Mouse (Mus musculus) megakaryocyte, embryonic 14.5 days (primary cell): ENCODE data around the gene Gins3. TPM values are rescaled to one million over a fixed set of nuclear protein-coding genes. Genes with fewer than 3 reads are reported as not detected.
A peak's percentile ranks its signal among the peaks of the same experiment; 100 is the strongest.

Source experiments
- H3K27me3 ChIP-seq: replicated peaks from 2 replicates; pipeline ENCODE3; 2012; ENCODE audit warnings: inconsistent platforms
- H3K36me3 ChIP-seq: replicated peaks from 2 replicates; pipeline ENCODE3; 2012; ENCODE audit warnings: low read length, inconsistent platforms, mixed read lengths
- H3K4me1 ChIP-seq: 2 replicates; pipeline ENCODE4 v1.6.1; 2012; ENCODE audit warnings: inconsistent platforms
- H3K4me3 ChIP-seq: replicated peaks from 2 replicates; pipeline ENCODE3; 2012; ENCODE audit warnings: moderate library complexity, mild to moderate bottlenecking, inconsistent platforms
- H3K9me3 ChIP-seq: 2 replicates; pipeline ENCODE4 v1.6.1; 2012; ENCODE audit warnings: inconsistent platforms
- FLI1 ChIP-seq: IDR thresholded peaks from 2 replicates; pipeline ENCODE4 v1.6.1; 2012; ENCODE audit warnings: low read length, inconsistent platforms, mixed read lengths
- GATA1 ChIP-seq: IDR thresholded peaks from 3 replicates; pipeline ENCODE4 v1.6.1; 2012; ENCODE audit warnings: mixed read lengths, low read length, inconsistent platforms, borderline replicate concordance
- polyA plus RNA-seq: library from polyadenylated mRNA; stranded (reverse); fragments of >175 nt; gene quantifications from 2 replicates; pipeline ENCODE4 v1.2.3, GENCODE M21; 2012; ENCODE audit warnings: low replicate concordance; ENCODE audit not compliant: insufficient read depth

Gene Gins3
- 0.44 and 4.1 TPM in 2 replicates for polyA plus RNA-seq

- Histone ChIP-seq H3K4me1 (peaks cover 18% of the 10 kb centered on the region), H3K4me3 (peak within 1 kb of the TSS; percentile 96), H3K9me3 (peaks cover 5% of the 10 kb centered on the region; the same call in 1 of the 2 replicates), H3K27me3 (no peaks in the 10 kb centered on the region), H3K36me3 (peaks cover 11% of the 10 kb centered on the region)
- TF ChIP-seq FLI1, result peak; percentile 80; the same call in 1 of the 2 replicates
- no peak for TF ChIP-seq GATA1
These were observed at the start of gene Gins3 for GRCm38 (mm10) chr8:95633262-95634062. Gene Gins3, plus strand, starts transcription at chr8:95633453.

GRCm38 (mm10) chr8:95587339-95587738 is 45.9 kb upstream of the Gins3 start:
- no peak overlapping the region for H3K4me3 ChIP-seq
- no peaks in the 10 kb centered on the region for H3K27me3 ChIP-seq
- peaks cover 18% of the 10 kb centered on the region for H3K9me3 ChIP-seq
- H3K36me3 ChIP-seq, result no peaks in the 10 kb centered on the region
- no peak for TF ChIP-seq FLI1
- no peak for TF ChIP-seq GATA1
- peaks cover 3% of the 10 kb centered on the region; the same call in 1 of the 2 replicates for H3K4me1 ChIP-seq

GRCm38 (mm10) chr8:95589282-95589681 is 44.0 kb upstream of the Gins3 start:
- H3K4me3 ChIP-seq, result no peak overlapping the region
- H3K27me3 ChIP-seq, result no peaks in the 10 kb centered on the region
- no peak for TF ChIP-seq FLI1
- TF ChIP-seq GATA1, result no peak
- peaks cover 18% of the 10 kb centered on the region for H3K9me3 ChIP-seq
- peaks cover 10% of the 10 kb centered on the region; the same call in 1 of the 2 replicates for H3K4me1 ChIP-seq
- H3K36me3 ChIP-seq, result no peaks in the 10 kb centered on the region

- H3K36me3 ChIP-seq, result no peaks in the 10 kb centered on the region
- peaks cover 18% of the 10 kb centered on the region for H3K9me3 ChIP-seq
- no peak for TF ChIP-seq FLI1
- H3K4me3 ChIP-seq, result no peak overlapping the region
- H3K27me3 ChIP-seq, result peaks cover 1% of the 10 kb centered on the region
- peaks cover 10% of the 10 kb centered on the region; the same call in 1 of the 2 replicates for H3K4me1 ChIP-seq
These were observed 42.7 kb upstream of the Gins3 start for GRCm38 (mm10) chr8:95590539-95590938.

- H3K4me1 ChIP-seq, result peaks cover 10% of the 10 kb centered on the region; the same call in 1 of the 2 replicates
- no peak for TF ChIP-seq FLI1
- no peak for TF ChIP-seq GATA1
- no peaks in the 10 kb centered on the region for H3K36me3 ChIP-seq
- H3K4me3 ChIP-seq, result no peak overlapping the region
- peaks cover 5% of the 10 kb centered on the region for H3K27me3 ChIP-seq
- peaks cover 18% of the 10 kb centered on the region for H3K9me3 ChIP-seq
These were observed 41.0 kb upstream of the Gins3 start for GRCm38 (mm10) chr8:95592131-95592780.

GRCm38 (mm10) chr8:95593439-95594393 is 39.5 kb upstream of the Gins3 start:
- no peaks in the 10 kb centered on the region for H3K36me3 ChIP-seq
- peaks cover 10% of the 10 kb centered on the region; the same call in 1 of the 2 replicates for H3K4me1 ChIP-seq
- peaks cover 5% of the 10 kb centered on the region for H3K27me3 ChIP-seq
- H3K4me3 ChIP-seq, result peak overlapping the region; percentile 1
- peaks cover 9% of the 10 kb centered on the region for H3K9me3 ChIP-seq
- no peak for TF ChIP-seq FLI1

- no peaks in the 10 kb centered on the region for H3K36me3 ChIP-seq
- no peak overlapping the region for H3K4me3 ChIP-seq
- H3K4me1 ChIP-seq, result peaks cover 10% of the 10 kb centered on the region; the same call in 1 of the 2 replicates
- TF ChIP-seq GATA1 (no peak), FLI1 (no peak)
- peaks cover 5% of the 10 kb centered on the region for H3K27me3 ChIP-seq
- H3K9me3 ChIP-seq, result 0 out of 2 replicates have a peak, but pooled peaks cover 4% of the 10 kb centered on the region
These were observed 38.1 kb upstream of the Gins3 start for GRCm38 (mm10) chr8:95595131-95595530.

- H3K36me3 ChIP-seq, result no peaks in the 10 kb centered on the region
- TF ChIP-seq FLI1 (no peak), GATA1 (no peak)
These were observed 36.4 kb upstream of the Gins3 start for GRCm38 (mm10) chr8:95596841-95597241.

GRCm38 (mm10) chr8:95599861-95600260 is 33.4 kb upstream of the Gins3 start:
- Histone ChIP-seq H3K4me3 (peak overlapping the region; percentile 11), H3K27me3 (peaks cover 8% of the 10 kb centered on the region), H3K36me3 (no peaks in the 10 kb centered on the region), H3K9me3 (no peaks in the 10 kb centered on the region), H3K4me1 (no peaks in the 10 kb centered on the region)
- TF ChIP-seq FLI1 (no peak), GATA1 (no peak)

More at GRCm38 (mm10) chr8:95596841-95597241, 36.4 kb upstream of the Gins3 start:
- H3K9me3 ChIP-seq, result no peaks in the 10 kb centered on the region
- H3K4me3 ChIP-seq, result no peak overlapping the region
- peaks cover 8% of the 10 kb centered on the region for H3K27me3 ChIP-seq
- H3K4me1 ChIP-seq, result peaks cover 10% of the 10 kb centered on the region; the same call in 1 of the 2 replicates
